11 mouse cellular contexts compared by ENCODE assay signal in the genomic region with DNA sequence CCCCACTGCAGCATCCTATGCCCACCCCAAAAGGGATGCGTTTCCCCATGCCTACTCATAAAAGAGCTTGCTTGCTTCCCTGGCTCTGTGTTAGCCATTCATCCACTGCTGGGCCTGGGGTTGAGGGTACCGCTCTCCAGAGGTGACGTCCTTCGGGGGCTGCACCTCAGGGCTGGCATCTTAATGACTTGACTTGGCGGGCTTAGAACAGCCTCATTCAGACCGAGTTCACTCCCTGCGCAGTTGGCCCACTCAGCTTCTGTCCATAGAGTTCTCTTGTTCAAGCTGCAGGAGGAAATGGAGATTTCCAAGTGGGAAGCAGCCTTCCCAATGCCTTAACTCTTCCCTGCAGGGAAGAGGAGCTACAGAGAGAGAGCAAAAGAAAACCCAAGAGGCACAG. TPM values are rescaled to one million over a fixed set of nuclear protein-coding genes. Genes with fewer than 3 reads are reported as not detected.
A peak's percentile ranks its signal among the peaks of the same experiment; 100 is the strongest.
DNase-seq lines count a peak whose midpoint lies in the region; ATAC-seq and TF ChIP-seq lines count a peak whose summit lies in the region.
"Had no signal": no experiment of that assay in that cellular context is flagged by ENCODE, and none has a peak within 500 bp of the region (broad histone marks: within the 10 kb centered on the region; RNA-seq: fewer than 3 reads in every experiment).

No protein-coding gene starts in this region.

- H3K4me1 ChIP-seq in hindbrain, embryonic 10.5 days (replicated peaks): peaks cover 46% of the 10 kb centered on the region
- H3K4me1 ChIP-seq in hindbrain, embryonic 13.5 days (replicated peaks): peaks cover 28% of the 10 kb centered on the region
- peaks cover 25% of the 10 kb centered on the region for H3K4me1 ChIP-seq in lung, embryonic 16.5 days (replicated peaks; ENCODE audit: control insufficient read depth, insufficient read depth, low read length)

- H3K9ac ChIP-seq in hindbrain, embryonic 13.5 days: no peak overlapping the region
- no peak overlapping the region for H3K9ac ChIP-seq in lung, embryonic 16.5 days (ENCODE audit: low read length)

- no peak for TF ChIP-seq CTCF in layer of hippocampus, adult 2 months (conservative IDR thresholded peaks at IDR 0.05)

- no peak for ATAC-seq in hindbrain, embryonic 13.5 days (ENCODE audit: low FRiP score)
- ATAC-seq in lung, embryonic 16.5 days (ENCODE audit: low read depth): no peak
- no peak for ATAC-seq in cerebellum, adult (ENCODE audit: insufficient number of reproducible peaks, low FRiP score, low TSS enrichment)

- DNase-seq in hindbrain, embryonic 10.5 days (ENCODE audit: low spot score): no peak
- no peak for DNase-seq in lung, postnatal 25 days (ENCODE audit: low spot score)
- peak in 1 of 2 experiments; percentile 25 for DNase-seq in layer of hippocampus, adult 2 months (ENCODE audit: low spot score in 2 of 2)
- DNase-seq in right cerebral cortex, postnatal 4 days: peak; percentile 16
- DNase-seq in cerebellum, adult 18-20 months: no peak
- DNase-seq: embryo, embryonic 11 days; thymus, postnatal 4 days had no signal

- no peak overlapping the region for H3K4me3 ChIP-seq in hindbrain, embryonic 10.5 days
- H3K4me3 ChIP-seq in hindbrain, embryonic 13.5 days: no peak overlapping the region
- H3K4me3 ChIP-seq in lung, embryonic 16.5 days (ENCODE audit: low read length): no peak overlapping the region
- H3K4me3 ChIP-seq in layer of hippocampus, adult 2 months: peak overlapping the region; percentile 19; the same call in 1 of the 2 replicates

- no peak overlapping the region for H3K4me2 ChIP-seq in hindbrain, embryonic 13.5 days
- no peak overlapping the region for H3K4me2 ChIP-seq in lung, embryonic 16.5 days (ENCODE audit: low read depth, low read length)

- H3K27ac ChIP-seq in hindbrain, embryonic 10.5 days: 0 out of 2 replicates have a peak overlapping the region, but pooled peaks have one; percentile 13
- H3K27ac ChIP-seq in hindbrain, embryonic 13.5 days: no peak overlapping the region
- peak overlapping the region; percentile 41; the same call in 1 of the 2 replicates for H3K27ac ChIP-seq in lung, embryonic 16.5 days (ENCODE audit: low read length)
- peak overlapping the region; percentile 82 for H3K27ac ChIP-seq in layer of hippocampus, adult 2 months

- no peaks in the 10 kb centered on the region for H3K27me3 ChIP-seq in hindbrain, embryonic 10.5 days (ENCODE audit: insufficient read depth, poor library complexity, severe bottlenecking)
- H3K27me3 ChIP-seq in hindbrain, embryonic 13.5 days: no peaks in the 10 kb centered on the region
- no peaks in the 10 kb centered on the region for H3K27me3 ChIP-seq in lung, embryonic 16.5 days (ENCODE audit: control insufficient read depth, insufficient read depth, low read depth, low read length)

- no peaks in the 10 kb centered on the region for H3K36me3 ChIP-seq in hindbrain, embryonic 10.5 days
- H3K36me3 ChIP-seq in hindbrain, embryonic 13.5 days: no peaks in the 10 kb centered on the region
- H3K36me3 ChIP-seq in lung, embryonic 16.5 days (ENCODE audit: control insufficient read depth, insufficient read depth, low read length): no peaks in the 10 kb centered on the region

- no peaks in the 10 kb centered on the region for H3K9me3 ChIP-seq in hindbrain, embryonic 10.5 days
- no peaks in the 10 kb centered on the region for H3K9me3 ChIP-seq in hindbrain, embryonic 13.5 days
- no peaks in the 10 kb centered on the region for H3K9me3 ChIP-seq in lung, embryonic 16.5 days (ENCODE audit: control insufficient read depth, low read length)

- 54% methylated on average over 7 of the region's 7 CpGs for WGBS in hindbrain, embryonic 10.5 days
- WGBS in hindbrain, embryonic 13.5 days: 57% methylated on average over 7 of the region's 7 CpGs
- 45% methylated on average over 7 of the region's 7 CpGs for WGBS in lung, embryonic 16.5 days

RNA-seq across cellular contexts. Expression of gene Epas1, which starts 32.1 kb away (rescaled TPM):
- 2.4 and 2.9 TPM in 2 replicates for polyA plus RNA-seq in hindbrain, embryonic 10.5 days (2016; fragmentation: Nextera tagmentation; extraction: Ambion mirVana)
- 4.6 and 5.0 TPM in 2 replicates for polyA plus RNA-seq in hindbrain, embryonic 13.5 days (2015; fragmentation: Nextera tagmentation; extraction: Ambion mirVana)
- 13.7 and 14.5 TPM in 2 replicates for polyA plus RNA-seq in lung, embryonic 16.5 days (2015; fragmentation: Nextera tagmentation; extraction: Ambion mirVana)
- 10 to 100 TPM; 98.7 to 99.2 TPM for total RNA-seq in layer of hippocampus, adult 2 months (2021)
- total RNA-seq: hematopoietic stem cell, adult 5-6 weeks had no signal
